Mouse (Mus musculus) A20 (cell line): ENCODE measurements around the gene Trim6.
"Not testable (repeated sequence)": the region's sequence is repeated elsewhere in the genome, so short reads cannot be mapped to it uniquely, and the experiment has no call there.

Experiments used
- DNase-seq: peaks from one replicate; pipeline ENCODE4 v3.0.0-alpha.2; 2011; ENCODE audit warnings: low read depth, low spot score

Gene Trim6

GRCm38 (mm10) chr7:104218701-104219569 lies at the start of gene Trim6:
TSS of gene Trim6 (plus strand) at chr7:104218793.
- DNase-seq: no peak

GRCm38 (mm10) chr7:104169634-104170204 lies 48.9 kb upstream of the Trim6 start:
- no peak for DNase-seq

GRCm38 (mm10) chr7:104175085-104175484 lies 43.5 kb upstream of the Trim6 start:
- no peak for DNase-seq

GRCm38 (mm10) chr7:104178422-104179054 lies 40.1 kb upstream of the Trim6 start:
- no peak for DNase-seq

GRCm38 (mm10) chr7:104179074-104179473 lies 39.5 kb upstream of the Trim6 start:
- no peak for DNase-seq

- DNase-seq: no peak
Measured at GRCm38 (mm10) chr7:104183292-104183691, 35.3 kb upstream of the Trim6 start, which contains the start of gene Olfr648. TSS of gene Olfr648 (minus strand) at chr7:104183392.

- no peak for DNase-seq
Measured at GRCm38 (mm10) chr7:104191275-104191674, 27.3 kb upstream of the Trim6 start.

GRCm38 (mm10) chr7:104195885-104196284 lies 22.7 kb upstream of the Trim6 start, which contains the start of gene Olfr649:
TSS of gene Olfr649 (minus strand) at chr7:104195985.
- no peak for DNase-seq

- peak; percentile 72 for DNase-seq
Measured at GRCm38 (mm10) chr7:104199822-104200221, 18.8 kb upstream of the Trim6 start.

GRCm38 (mm10) chr7:104206197-104206596 lies 12.4 kb upstream of the Trim6 start:
- peak; percentile 9 for DNase-seq

- no peak for DNase-seq
Measured at GRCm38 (mm10) chr7:104216011-104216535, 2.5 kb upstream of the Trim6 start.

- DNase-seq: no peak
Measured at GRCm38 (mm10) chr7:104217881-104218280, 712 bp upstream of the Trim6 start.

- peak; percentile 52 for DNase-seq
Measured at GRCm38 (mm10) chr7:104231203-104231602, 12.6 kb downstream of the Trim6 start.

GRCm38 (mm10) chr7:104240857-104241256 lies 22.3 kb downstream of the Trim6 start:
- peak; percentile 73 for DNase-seq

GRCm38 (mm10) chr7:104243616-104244015 lies 25.0 kb downstream of the Trim6 start:
- no peak for DNase-seq

- DNase-seq: peak; percentile 87
Measured at GRCm38 (mm10) chr7:104244287-104245181, 25.9 kb downstream of the Trim6 start, which contains the start of gene Trim34a. TSS of gene Trim34a (plus strand) at chr7:104244457.

GRCm38 (mm10) chr7:104260380-104260779 lies 41.8 kb downstream of the Trim6 start:
- not testable (repeated sequence) for DNase-seq

- not testable (repeated sequence) for DNase-seq
Measured at GRCm38 (mm10) chr7:104265335-104265734, 46.7 kb downstream of the Trim6 start.

- DNase-seq: not testable (repeated sequence)
Measured at GRCm38 (mm10) chr7:104279361-104279760, 60.8 kb downstream of the Trim6 start.
